Mouse (Mus musculus): Measurements from ENCODE around the gene Sptssa. TPM values are rescaled to one million over a fixed set of nuclear protein-coding genes. Genes with fewer than 3 reads are reported as not detected.
A peak's percentile ranks its signal among the peaks of the same experiment; 100 is the strongest.

The Sptssa gene
- polyA plus RNA-seq, 1 experiment from 2014 or later = 163 TPM

- Histone ChIP-seq H3K4me1 (replicated peaks; ENCODE audit: control insufficient read depth, insufficient read depth) (peaks cover 5% of the 10 kb centered on the region), H3K27me3 (ENCODE audit: control insufficient read depth, insufficient read depth, low read length) (no peaks in the 10 kb centered on the region), H3K4me2 (replicated peaks; ENCODE audit: low read depth) (no peak overlapping the region), H3K9me3 (ENCODE audit: control insufficient read depth, low read length) (no peaks in the 10 kb centered on the region), H3K9ac (ENCODE audit: low read length) (no peak overlapping the region), H3K36me3 (ENCODE audit: control insufficient read depth, insufficient read depth, low read length) (no peaks in the 10 kb centered on the region), H3K27ac (replicated peaks) (no peak overlapping the region), H3K4me3 (ENCODE audit: low read depth, low read length) (no peak overlapping the region)
- DNase-seq (ENCODE audit: low spot score) = no peak
- WGBS = 74% methylated on average over 11 of the region's 12 CpGs
- no peak for ATAC-seq (ENCODE audit: low FRiP score, low TSS enrichment)
- TF ChIP-seq CTCF (IDR thresholded peaks at IDR 0.05; ENCODE audit: low read depth) (no peak), EP300 (optimal IDR thresholded peaks at IDR 0.05) (no peak)
These were observed 4.0 kb downstream of the Sptssa start for GRCm38 (mm10) chr12:54652346-54652745.

GRCm38 (mm10) chr12:54651820-54652219, 4.6 kb downstream of the Sptssa start:
- TF ChIP-seq EP300 (optimal IDR thresholded peaks at IDR 0.05) = no peak
- no peak for TF ChIP-seq CTCF (IDR thresholded peaks at IDR 0.05; ENCODE audit: low read depth)
- Histone ChIP-seq H3K4me1 (replicated peaks; ENCODE audit: control insufficient read depth, insufficient read depth) (peaks cover 5% of the 10 kb centered on the region), H3K27ac (replicated peaks) (no peak overlapping the region), H3K27me3 (ENCODE audit: control insufficient read depth, insufficient read depth, low read length) (no peaks in the 10 kb centered on the region), H3K4me3 (ENCODE audit: low read depth, low read length) (no peak overlapping the region), H3K9ac (ENCODE audit: low read length) (no peak overlapping the region), H3K4me2 (replicated peaks; ENCODE audit: low read depth) (no peak overlapping the region), H3K36me3 (ENCODE audit: control insufficient read depth, insufficient read depth, low read length) (no peaks in the 10 kb centered on the region), H3K9me3 (ENCODE audit: control insufficient read depth, low read length) (no peaks in the 10 kb centered on the region)
- no peak for ATAC-seq (ENCODE audit: low FRiP score, low TSS enrichment)
- WGBS = 63% methylated on average over 8 of the region's 8 CpGs
- no peak for DNase-seq (ENCODE audit: low spot score)

GRCm38 (mm10) chr12:54651158-54651557, 5.2 kb downstream of the Sptssa start:
- DNase-seq (ENCODE audit: low spot score) (no peak), ATAC-seq (ENCODE audit: low FRiP score, low TSS enrichment) (no peak)
- H3K9me3 ChIP-seq (ENCODE audit: control insufficient read depth, low read length) = no peaks in the 10 kb centered on the region
- TF ChIP-seq EP300 (optimal IDR thresholded peaks at IDR 0.05) (no peak), CTCF (IDR thresholded peaks at IDR 0.05; ENCODE audit: low read depth) (no peak)
- no peak overlapping the region for H3K9ac ChIP-seq (ENCODE audit: low read length)
- H3K4me1 ChIP-seq (replicated peaks; ENCODE audit: control insufficient read depth, insufficient read depth) = peaks cover 5% of the 10 kb centered on the region
- H3K27me3 ChIP-seq (ENCODE audit: control insufficient read depth, insufficient read depth, low read length) = no peaks in the 10 kb centered on the region
- no peak overlapping the region for H3K4me3 ChIP-seq (ENCODE audit: low read depth, low read length)
- peaks cover 2% of the 10 kb centered on the region; the same call in 1 of the 2 replicates for H3K36me3 ChIP-seq (ENCODE audit: control insufficient read depth, insufficient read depth, low read length)
- 8% methylated on average over 1 of the region's 1 CpGs for WGBS
- no peak overlapping the region for H3K4me2 ChIP-seq (replicated peaks; ENCODE audit: low read depth)
- no peak overlapping the region for H3K27ac ChIP-seq (replicated peaks)

GRCm38 (mm10) chr12:54644947-54645346, 11.4 kb downstream of the Sptssa start:
- 70% methylated on average over 2 of the region's 2 CpGs for WGBS
- H3K27ac ChIP-seq (replicated peaks) = no peak overlapping the region
- H3K9me3 ChIP-seq (ENCODE audit: control insufficient read depth, low read length) = no peaks in the 10 kb centered on the region
- H3K36me3 ChIP-seq (ENCODE audit: control insufficient read depth, insufficient read depth, low read length) = peaks cover 2% of the 10 kb centered on the region; the same call in 1 of the 2 replicates
- H3K4me1 ChIP-seq (replicated peaks; ENCODE audit: control insufficient read depth, insufficient read depth) = no peaks in the 10 kb centered on the region
- peak; percentile 42 for TF ChIP-seq CTCF (IDR thresholded peaks at IDR 0.05; ENCODE audit: low read depth)
- TF ChIP-seq EP300 (optimal IDR thresholded peaks at IDR 0.05) = no peak
- H3K4me2 ChIP-seq (replicated peaks; ENCODE audit: low read depth) = no peak overlapping the region
- H3K9ac ChIP-seq (ENCODE audit: low read length) = no peak overlapping the region
- DNase-seq (ENCODE audit: low spot score) (no peak), ATAC-seq (ENCODE audit: low FRiP score, low TSS enrichment) (no peak)
- no peaks in the 10 kb centered on the region for H3K27me3 ChIP-seq (ENCODE audit: control insufficient read depth, insufficient read depth, low read length)
- no peak overlapping the region for H3K4me3 ChIP-seq (ENCODE audit: low read depth, low read length)

GRCm38 (mm10) chr12:54643320-54643892, 13.0 kb downstream of the Sptssa start:
- no peaks in the 10 kb centered on the region for H3K4me1 ChIP-seq (replicated peaks; ENCODE audit: control insufficient read depth, insufficient read depth)
- DNase-seq (ENCODE audit: low spot score) (no peak), ATAC-seq (ENCODE audit: low FRiP score, low TSS enrichment) (no peak)
- H3K4me2 ChIP-seq (replicated peaks; ENCODE audit: low read depth) = no peak overlapping the region
- H3K4me3 ChIP-seq (ENCODE audit: low read depth, low read length) = no peak overlapping the region
- no peaks in the 10 kb centered on the region for H3K27me3 ChIP-seq (ENCODE audit: control insufficient read depth, insufficient read depth, low read length)
- no peak overlapping the region for H3K9ac ChIP-seq (ENCODE audit: low read length)
- H3K36me3 ChIP-seq (ENCODE audit: control insufficient read depth, insufficient read depth, low read length) = peaks cover 2% of the 10 kb centered on the region; the same call in 1 of the 2 replicates
- no peaks in the 10 kb centered on the region for H3K9me3 ChIP-seq (ENCODE audit: control insufficient read depth, low read length)
- TF ChIP-seq CTCF (IDR thresholded peaks at IDR 0.05; ENCODE audit: low read depth) = no peak
- TF ChIP-seq EP300 (optimal IDR thresholded peaks at IDR 0.05) = no peak
- 37% methylated on average over 5 of the region's 5 CpGs for WGBS
- H3K27ac ChIP-seq (replicated peaks) = no peak overlapping the region

GRCm38 (mm10) chr12:54641374-54641773, 15.0 kb downstream of the Sptssa start:
- 96% methylated on average over 4 of the region's 4 CpGs for WGBS
- ATAC-seq (ENCODE audit: low FRiP score, low TSS enrichment) (no peak), DNase-seq (ENCODE audit: low spot score) (no peak)
- Histone ChIP-seq H3K27me3 (ENCODE audit: control insufficient read depth, insufficient read depth, low read length) (no peaks in the 10 kb centered on the region), H3K4me1 (replicated peaks; ENCODE audit: control insufficient read depth, insufficient read depth) (no peaks in the 10 kb centered on the region), H3K4me3 (ENCODE audit: low read depth, low read length) (no peak overlapping the region), H3K4me2 (replicated peaks; ENCODE audit: low read depth) (no peak overlapping the region), H3K27ac (replicated peaks) (no peak overlapping the region), H3K36me3 (ENCODE audit: control insufficient read depth, insufficient read depth, low read length) (peaks cover 2% of the 10 kb centered on the region; the same call in 1 of the 2 replicates), H3K9me3 (ENCODE audit: control insufficient read depth, low read length) (no peaks in the 10 kb centered on the region), H3K9ac (ENCODE audit: low read length) (no peak overlapping the region)
- TF ChIP-seq EP300 (optimal IDR thresholded peaks at IDR 0.05) = no peak
- no peak for TF ChIP-seq CTCF (IDR thresholded peaks at IDR 0.05; ENCODE audit: low read depth)

All from stomach, postnatal 0 days (tissue).